Mouse (Mus musculus): ENCODE measurements around the gene Tmem234.

Tmem234 gene

GRCm38 (mm10) chr4:129671491-129672082, 71.1 kb downstream of the Tmem234 start:
- DNase-seq (ENCODE audit: low read depth, low spot score) = peak; percentile 64

- peak; percentile 73 for DNase-seq (ENCODE audit: low read depth, low spot score)
Observed at GRCm38 (mm10) chr4:129672083-129672877, 71.8 kb downstream of the Tmem234 start, which contains the start of gene Kpna6. Gene Kpna6 (minus strand): TSS chr4:129672767.

GRCm38 (mm10) chr4:129672878-129673449, 72.5 kb downstream of the Tmem234 start:
- no peak for DNase-seq (ENCODE audit: low read depth, low spot score)

Measured in c-Kit-negative CD71-positive TER-119-positive erythroid progenitor cells, embryonic 14.5 days (primary cell).